12 mouse cellular contexts compared by ENCODE assay signal in the genomic region with DNA sequence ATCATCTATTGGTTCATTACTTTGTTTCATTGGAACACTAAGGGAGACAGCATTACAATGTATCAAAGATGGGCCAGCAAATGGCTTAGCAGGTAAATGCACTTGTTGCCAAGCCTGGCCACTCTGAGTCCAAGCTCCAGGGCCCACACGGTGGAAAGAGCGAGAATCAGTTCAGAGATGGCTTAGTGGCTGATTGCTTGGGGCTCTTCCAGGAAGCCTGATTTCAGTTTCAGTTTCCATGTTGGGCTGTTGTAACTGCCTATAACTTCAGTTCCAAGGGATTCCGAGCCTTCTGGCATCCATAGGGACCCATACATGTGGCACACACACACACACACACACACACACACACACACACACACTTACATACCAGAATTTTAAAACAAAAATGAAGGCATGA. TPM values are rescaled to one million over a fixed set of nuclear protein-coding genes. Genes with fewer than 3 reads are reported as not detected.
A peak's percentile ranks its signal among the peaks of the same experiment; 100 is the strongest.
DNase-seq lines count a peak whose midpoint lies in the region; ATAC-seq lines count a peak whose summit lies in the region.
"Had no signal": no experiment of that assay in that cellular context is flagged by ENCODE, and none has a peak within 500 bp of the region (broad histone marks: within the 10 kb centered on the region; RNA-seq: fewer than 3 reads in every experiment).

No protein-coding gene starts in this region.

- no peak for ATAC-seq in kidney, embryonic 14.5 days (ENCODE audit: low FRiP score, low TSS enrichment)
- ATAC-seq in CD4-positive, CD25-positive, alpha-beta regulatory T cell, adult 4 months: peak; percentile 55
- ATAC-seq in inflammation-experienced regulatory T-cells, adult 6 months: peak; percentile 46
- ATAC-seq in erythroblast, adult 5-6 weeks (replicated peaks; ENCODE audit: low FRiP score, poor library complexity, severe bottlenecking): no peak
- ATAC-seq: hindbrain, embryonic 16.5 days had no signal

- no peaks in the 10 kb centered on the region for H3K9me3 ChIP-seq in kidney, embryonic 14.5 days (ENCODE audit: control insufficient read depth, low read length)
- H3K9me3 ChIP-seq: lung, embryonic 15.5 days; midbrain, embryonic 12.5 days had no signal

- H3K4me2 ChIP-seq in kidney, embryonic 14.5 days (replicated peaks; ENCODE audit: low read depth, low read length): no peak overlapping the region
- H3K4me2 ChIP-seq: lung, embryonic 15.5 days; midbrain, embryonic 12.5 days had no signal

- H3K4me1 ChIP-seq in kidney, embryonic 14.5 days (ENCODE audit: control insufficient read depth, insufficient read depth, low read length): no peaks in the 10 kb centered on the region
- H3K4me1 ChIP-seq: lung, embryonic 15.5 days; midbrain, embryonic 12.5 days had no signal

- H3K4me3 ChIP-seq in kidney, embryonic 14.5 days (ENCODE audit: low read length): no peak overlapping the region
- H3K4me3 ChIP-seq: lung, embryonic 15.5 days; midbrain, embryonic 12.5 days had no signal

- peak; percentile 3 for DNase-seq in adrenal gland, postnatal 14 days
- DNase-seq in adrenal gland, postnatal 10 days: no peak
- peak; percentile 21 for DNase-seq in kidney, adult 9 months
- no peak for DNase-seq in Muller cell, postnatal 12 days (ENCODE audit: inconsistent ontology term)

- no peak overlapping the region for H3K27ac ChIP-seq in kidney, embryonic 14.5 days (ENCODE audit: low read depth, low read length)
- H3K27ac ChIP-seq: kidney, postnatal 0 days; lung, embryonic 15.5 days; midbrain, embryonic 12.5 days had no signal

- no peaks in the 10 kb centered on the region for H3K36me3 ChIP-seq in kidney, embryonic 14.5 days (ENCODE audit: control insufficient read depth, insufficient read depth, low read length)
- H3K36me3 ChIP-seq: lung, embryonic 15.5 days; midbrain, embryonic 12.5 days had no signal

- H3K27me3 ChIP-seq in kidney, embryonic 14.5 days (ENCODE audit: control insufficient read depth, insufficient read depth, low read length): no peaks in the 10 kb centered on the region

- no peak overlapping the region for H3K9ac ChIP-seq in kidney, embryonic 14.5 days (ENCODE audit: low read depth, low read length)
- H3K9ac ChIP-seq: lung, embryonic 15.5 days; midbrain, embryonic 12.5 days had no signal

- WGBS in kidney, embryonic 14.5 days: 81% methylated on average over 3 of the region's 3 CpGs

RNA-seq across cellular contexts. Expression of a gene that starts 47.5 kb away (rescaled TPM):
- total RNA-seq in adrenal gland, postnatal 14 days (2021): 13.5 and 19.1 TPM in 2 replicates
- 10 to 100 TPM; 12.6 to 16.6 TPM for total RNA-seq in adrenal gland, postnatal 10 days (2021)
- 13.2 and 13.6 TPM in 2 replicates for polyA plus RNA-seq in kidney, embryonic 14.5 days (2014; fragmentation: Nextera tagmentation; extraction: Ambion mirVana)
- polyA plus RNA-seq in CD4-positive, CD25-positive, alpha-beta regulatory T cell, adult 4 months (2017; shearing (Covaris generic)): under 1 TPM; 0.39 to 0.92 TPM
- 1 to 10 TPM in 1 of 3 experiments, under 1 TPM in 2; 0.37 to 2.4 (median 0.98) TPM for polyA plus RNA-seq in inflammation-experienced regulatory T-cells, adult 6 months (2017; shearing (Covaris generic))
- 39.0 and 44.9 TPM in 2 replicates for total RNA-seq in erythroblast, adult 5-6 weeks (2015; ENCODE audit: low replicate concordance)
- total RNA-seq in erythroblast, adult 5-6 weeks (2017; ENCODE audit: low replicate concordance): 16.8 and 30.0 TPM in 2 replicates

RNA-seq across cellular contexts. Expression of a gene that starts 51.1 kb away (rescaled TPM):
- total RNA-seq in adrenal gland, postnatal 14 days (2021): 2.0 and 9.7 TPM in 2 replicates
- total RNA-seq in adrenal gland, postnatal 10 days (2021): 1 to 10 TPM; 2.8 TPM
- 0.10 and 0.70 TPM in 2 replicates for polyA plus RNA-seq in kidney, embryonic 14.5 days (2014; fragmentation: Nextera tagmentation; extraction: Ambion mirVana)
- polyA plus RNA-seq in CD4-positive, CD25-positive, alpha-beta regulatory T cell, adult 4 months (2017; shearing (Covaris generic)): 100 to 1,000 TPM; 186 to 214 TPM
- polyA plus RNA-seq in inflammation-experienced regulatory T-cells, adult 6 months (2017; shearing (Covaris generic)): 100 to 1,000 TPM; 122 to 208 (median 189) TPM
- 0.77 and 1.7 TPM in 2 replicates for total RNA-seq in erythroblast, adult 5-6 weeks (2015; ENCODE audit: low replicate concordance)
- 3.9 and 10.7 TPM in 2 replicates for total RNA-seq in erythroblast, adult 5-6 weeks (2017; ENCODE audit: low replicate concordance)

Comparison
In these comparisons a context has a peak if more than half of its experiments do, and no peak if none do; other contexts are left out.
1. DNase-seq: peak in adrenal gland, postnatal 14 days (single experiment) and kidney, adult 9 months (single experiment); none in adrenal gland, postnatal 10 days (single experiment) and Muller cell, postnatal 12 days (single experiment).
2. ATAC-seq: peak in CD4-positive, CD25-positive, alpha-beta regulatory T cell, adult 4 months (single experiment) and inflammation-experienced regulatory T-cells, adult 6 months (single experiment); none in kidney, embryonic 14.5 days (single experiment) and erythroblast, adult 5-6 weeks (single experiment).